Mouse (Mus musculus) neural tube, embryonic 12.5 days (tissue): ENCODE data around the gene Fuk. TPM values are rescaled to one million over a fixed set of nuclear protein-coding genes. Genes with fewer than 3 reads are reported as not detected.

ENCODE experiments used
- polyA plus RNA-seq: library from polyadenylated mRNA; unstranded; fragments of >200 nt; fragmentation: Nextera tagmentation; extraction: Ambion mirVana; gene quantifications from 2 replicates; pipeline ENCODE4 v1.2.1, GENCODE M21; 2016

The Fuk gene
- polyA plus RNA-seq, 1 experiment from 2014 or later: 11.9 TPM

Other genes starting within 250 kb of the Fuk start
- gene Mtss1l, start 181.0 kb downstream of the Fuk start, polyA plus RNA-seq: 22.0 and 25.7 TPM in 2 replicates
- 1.0 and 1.1 TPM in 2 replicates for gene Il34, start 96.6 kb downstream of the Fuk start, polyA plus RNA-seq
- gene Cog4, start 55.9 kb downstream of the Fuk start, polyA plus RNA-seq: 77.0 and 77.7 TPM in 2 replicates
- 156 TPM in 2 replicates for gene Sf3b3, start 55.7 kb downstream of the Fuk start, polyA plus RNA-seq
- gene St3gal2, start 17.4 kb upstream of the Fuk start, polyA plus RNA-seq: 35.0 and 37.1 TPM in 2 replicates
- gene Ddx19a, start 95.3 kb upstream of the Fuk start, polyA plus RNA-seq: 14.5 and 16.7 TPM in 2 replicates
- gene Ddx19b, start 129.3 kb upstream of the Fuk start, polyA plus RNA-seq: 7.5 and 7.9 TPM in 2 replicates
- gene Aars, start 130.7 kb upstream of the Fuk start, polyA plus RNA-seq: 80.1 and 83.8 TPM in 2 replicates
- gene Exosc6, start 153.9 kb upstream of the Fuk start, polyA plus RNA-seq: 0.30 and 6.2 TPM in 2 replicates
- 1.2 and 2.2 TPM in 2 replicates for gene Clec18a, start 189.9 kb upstream of the Fuk start, polyA plus RNA-seq
- gene Pdpr, start 192.1 kb upstream of the Fuk start, polyA plus RNA-seq: 11.9 and 12.6 TPM in 2 replicates